Mouse (Mus musculus): Measurements from ENCODE around the gene Fktn.

- TF ChIP-seq CTCF (IDR thresholded peaks at IDR 0.05; ENCODE audit: borderline replicate concordance, control insufficient read depth, extremely low read depth, insufficient read depth, low read length, poor library complexity) (no peak), POLR2A (IDR thresholded peaks at IDR 0.05; ENCODE audit: control insufficient read depth, extremely low read depth, insufficient read depth, low read length, poor library complexity) (no peak)
These were observed 3.8 kb upstream of the Fktn start for GRCm38 (mm10) chr4:53710021-53710420.

Data from thymus, adult 2 months (tissue).